Mouse (Mus musculus) CH12.LX (cell line): Measurements from ENCODE around the gene Ccdc65. TPM values are rescaled to one million over a fixed set of nuclear protein-coding genes. Genes with fewer than 3 reads are reported as not detected.

Source experiments
- DNase-seq: peaks from one replicate; pipeline ENCODE4 v3.0.0-alpha.2; 2013; ENCODE audit errors: extremely low read depth
- H3K27ac ChIP-seq: 2 replicates; pipeline ENCODE4 v1.5.1; 2012; ENCODE audit warnings: low read depth, mild to moderate bottlenecking, control low read depth, moderate library complexity; ENCODE audit not compliant: insufficient read depth
- H3K27me3 ChIP-seq: replicated peaks from 2 replicates; pipeline ENCODE3; 2012; ENCODE audit warnings: inconsistent platforms
- H3K36me3 ChIP-seq, 2 experiments: replicated peaks in 1 of 2; 2 replicates each; pipeline versions ENCODE3 to v1.6.1; 2012; ENCODE audit warnings: inconsistent platforms in 1 of 2, low read length in 1 of 2, mild to moderate bottlenecking in 1 of 2, mixed read lengths in 1 of 2, moderate library complexity in 1 of 2; ENCODE audit not compliant: control insufficient read depth in 1 of 2, insufficient read depth in 1 of 2
- H3K4me1 ChIP-seq, 2 experiments: 2 replicates each; pipeline ENCODE4 v1.6.1; 2012; ENCODE audit warnings: inconsistent platforms in 1 of 2, moderate library complexity in 1 of 2; ENCODE audit not compliant: insufficient read depth in 2 of 2, control insufficient read depth in 1 of 2
- H3K4me2 ChIP-seq: 2 replicates; pipeline ENCODE4 v1.6.1; 2012; ENCODE audit warnings: low read depth, mild to moderate bottlenecking, control low read depth; ENCODE audit not compliant: poor library complexity, insufficient read depth, severe bottlenecking
- H3K4me3 ChIP-seq, 3 experiments: fragments of 150-350 bp in 1 of 3; sonication (generic) in 1 of 3; replicated peaks in 1 of 3; 2 replicates each; pipeline versions ENCODE3 to v1.5.1; 2011 to 2012; ENCODE audit warnings: low read depth in 2 of 3, low read length in 2 of 3, mild to moderate bottlenecking in 2 of 3, moderate library complexity in 2 of 3, control low read depth in 1 of 3, improper control_type of control experiment in 1 of 3, inconsistent platforms in 1 of 3, mixed read lengths in 1 of 3; ENCODE audit not compliant: poor library complexity in 1 of 3
- H3K79me2 ChIP-seq: replicated peaks from 2 replicates; pipeline ENCODE4 v1.6.1; 2012; ENCODE audit warnings: mild to moderate bottlenecking, moderate library complexity; ENCODE audit not compliant: control insufficient read depth, poor library complexity, insufficient read depth, severe bottlenecking; ENCODE audit errors: extremely low read depth
- H3K9ac ChIP-seq: 2 replicates; pipeline ENCODE4 v1.6.1; 2012; ENCODE audit warnings: low read depth, mild to moderate bottlenecking, control low read depth, moderate library complexity; ENCODE audit not compliant: insufficient read depth
- H3K9me3 ChIP-seq: replicated peaks from 2 replicates; pipeline ENCODE3; 2012; ENCODE audit warnings: low read length, inconsistent platforms, mixed read lengths
- CHD1 ChIP-seq: IDR thresholded peaks from 2 replicates; pipeline ENCODE4 v1.6.1; 2012; ENCODE audit warnings: low read depth, low read length, improper control_type of control experiment, inconsistent platforms
- CHD2 ChIP-seq: IDR thresholded peaks from 2 replicates; pipeline ENCODE4 v1.6.1; 2011; ENCODE audit warnings: low read length, improper control_type of control experiment
- E2F4 ChIP-seq: IDR thresholded peaks from 2 replicates; pipeline ENCODE4 v1.6.1; 2011; ENCODE audit warnings: low read depth, low read length, improper control_type of control experiment; ENCODE audit not compliant: insufficient replicate concordance
- ELF1 ChIP-seq: IDR thresholded peaks from 2 replicates; pipeline ENCODE4 v1.6.1; 2014; ENCODE audit warnings: low read depth, mild to moderate bottlenecking, inconsistent platforms, low read length, improper control_type of control experiment
- EP300 ChIP-seq: IDR thresholded peaks from 2 replicates; pipeline ENCODE4 v1.6.1; 2011; ENCODE audit warnings: low read length, improper control_type of control experiment
- ETS1 ChIP-seq: conservative IDR thresholded peaks from 2 replicates; pipeline ENCODE4 v1.6.1; 2012; ENCODE audit warnings: low read depth, mild to moderate bottlenecking, inconsistent platforms, low read length, improper control_type of control experiment, moderate library complexity
- GABPA ChIP-seq: IDR thresholded peaks from 2 replicates; pipeline ENCODE4 v1.6.1; 2012; ENCODE audit warnings: low read depth, low read length, improper control_type of control experiment, inconsistent platforms; ENCODE audit not compliant: insufficient replicate concordance
- IRF4 ChIP-seq: IDR thresholded peaks from 2 replicates; pipeline ENCODE4 v1.6.1; 2014; ENCODE audit warnings: low read depth, mild to moderate bottlenecking, inconsistent platforms, low read length, improper control_type of control experiment
- JUN ChIP-seq: IDR thresholded peaks from 2 replicates; pipeline ENCODE4 v1.6.1; 2011; ENCODE audit warnings: low read depth, mild to moderate bottlenecking, low read length, improper control_type of control experiment, moderate library complexity; ENCODE audit not compliant: insufficient read depth
- JUND ChIP-seq: conservative IDR thresholded peaks from 2 replicates; pipeline ENCODE4 v1.6.1; 2011; ENCODE audit warnings: low read depth, low read length, improper control_type of control experiment
- KAT2A ChIP-seq: IDR thresholded peaks from 2 replicates; pipeline ENCODE4 v1.6.1; 2012; ENCODE audit warnings: low read length, improper control_type of control experiment, inconsistent platforms; ENCODE audit not compliant: insufficient replicate concordance
- MAFK ChIP-seq: IDR thresholded peaks from 2 replicates; pipeline ENCODE4 v1.6.1; 2011; ENCODE audit warnings: low read length, improper control_type of control experiment; ENCODE audit not compliant: insufficient replicate concordance
- MXI1 ChIP-seq: IDR thresholded peaks from 2 replicates; pipeline ENCODE4 v1.6.1; 2011; ENCODE audit warnings: mild to moderate bottlenecking, low read depth, low read length, improper control_type of control experiment
- NRF1 ChIP-seq: IDR thresholded peaks from 2 replicates; pipeline ENCODE4 v1.6.1; 2014; ENCODE audit warnings: low read depth, mild to moderate bottlenecking, inconsistent platforms, low read length, improper control_type of control experiment, moderate library complexity
- PAX5 ChIP-seq: IDR thresholded peaks from 2 replicates; pipeline ENCODE4 v1.6.1; 2012; ENCODE audit warnings: low read length, inconsistent platforms, mixed read lengths
- POLR2A ChIP-seq: IDR thresholded peaks from 2 replicates; pipeline ENCODE4 v1.6.1; 2011; ENCODE audit warnings: low read depth, mild to moderate bottlenecking, improper control_type of control experiment, low read length
- POLR2AphosphoS2 ChIP-seq: IDR thresholded peaks from 2 replicates; pipeline ENCODE4 v1.6.1; 2011; ENCODE audit warnings: low read depth, low read length, improper control_type of control experiment
- RAD21 ChIP-seq: IDR thresholded peaks from 2 replicates; pipeline ENCODE4 v1.6.1; 2011; ENCODE audit warnings: low read depth, mild to moderate bottlenecking, low read length, improper control_type of control experiment, moderate library complexity
- SIN3A ChIP-seq: IDR thresholded peaks from 2 replicates; pipeline ENCODE4 v1.6.1; 2012; ENCODE audit warnings: low read length, improper control_type of control experiment, inconsistent platforms
- SMC3 ChIP-seq: IDR thresholded peaks from 2 replicates; pipeline ENCODE4 v1.6.1; 2011; ENCODE audit warnings: low read depth, low read length, improper control_type of control experiment
- TBP ChIP-seq: conservative IDR thresholded peaks from 2 replicates; pipeline ENCODE4 v1.6.1; 2011; ENCODE audit warnings: low read depth, low read length, improper control_type of control experiment
- TCF12 ChIP-seq: IDR thresholded peaks from 2 replicates; pipeline ENCODE4 v1.6.1; 2014; ENCODE audit warnings: low read depth, mild to moderate bottlenecking, inconsistent platforms, low read length, improper control_type of control experiment
- USF2 ChIP-seq: conservative IDR thresholded peaks from 2 replicates; pipeline ENCODE4 v1.6.1; 2011; ENCODE audit warnings: low read depth, low read length, improper control_type of control experiment
- ZKSCAN1 ChIP-seq: IDR thresholded peaks from 2 replicates; pipeline ENCODE4 v1.6.1; 2012; ENCODE audit warnings: low read depth, inconsistent platforms, low read length, improper control_type of control experiment, borderline replicate concordance
- ZNF384 ChIP-seq: IDR thresholded peaks from 2 replicates; pipeline ENCODE4 v1.6.1; 2012; ENCODE audit warnings: low read depth, low read length, improper control_type of control experiment, inconsistent platforms
- dilution Hi-C: fragments of 300-500 bp; cut with MboI; formaldehyde crosslinking; loops from 2 replicates; pipeline ENCODE4 v1.14.3; 2020; ENCODE audit warnings: low sequenced_read_pairs; ENCODE audit not compliant: extremely low pct_unique_long_range_greater_than_20kb, extremely low pct_ligation_motif_present
- in situ Hi-C: fragments of 300-500 bp; cut with MboI; formaldehyde crosslinking; loops from 3 replicates; pipeline ENCODE4 v1.14.3; 2019; ENCODE audit warnings: low sequenced_read_pairs, low pct_ligation_motif_present, low pct_unique_long_range_greater_than_20kb, mixed read lengths
- polyA plus RNA-seq: library from polyadenylated mRNA; unstranded; fragments of >175 nt; gene quantifications from 2 replicates; pipeline ENCODE4 v1.2.1, GENCODE M21; 2012; ENCODE audit warnings: low read depth; ENCODE audit not compliant: insufficient read length
- total RNA-seq, 2 experiments: library from RNA; depleted of rRNA; stranded (reverse); fragments of 300-350 nt in 1 of 2; fragments of >200 nt in 1 of 2; gene quantifications; 2 replicates each; pipeline ENCODE4 v1.2.3; 2012 to 2014

Gene Ccdc65
- total and polyA plus RNA-seq, 3 experiments, result 0.11 to 0.13 TPM; not detected in 1

DNA sequence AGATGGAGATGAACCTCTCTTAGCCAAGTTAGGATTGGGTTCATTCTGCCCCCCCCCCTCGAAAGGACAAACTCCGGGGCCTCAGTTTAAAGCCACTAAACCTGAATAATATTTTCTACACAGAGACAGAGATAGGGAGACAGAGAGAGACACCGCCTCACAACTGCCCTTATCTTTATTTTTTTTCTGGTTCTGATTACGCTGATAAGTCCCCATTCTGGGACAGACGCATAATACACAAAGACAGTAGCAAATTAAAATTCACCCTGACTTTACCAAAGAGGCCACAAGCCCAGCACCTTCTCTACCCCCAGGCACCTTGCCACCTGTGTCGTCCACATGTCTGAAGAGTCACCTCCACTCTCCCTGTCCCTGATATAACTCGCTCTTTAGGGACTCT lies 26.4 kb upstream of the Ccdc65 start:
- Histone ChIP-seq H3K9ac (no peak overlapping the region), H3K27me3 (peaks cover 17% of the 10 kb centered on the region), H3K79me2 (no peaks in the 10 kb centered on the region), H3K4me3 (no peak overlapping the region), H3K4me1 (peaks cover 12 to 40% of the 10 kb centered on the region in 2 experiments), H3K27ac (no peak overlapping the region), H3K9me3 (peaks cover 2% of the 10 kb centered on the region), H3K36me3 (no peaks in the 10 kb centered on the region)
- DNase-seq, result no peak
- dilution Hi-C loops (no loop called here), in situ Hi-C loops (no loop called here)
- TF ChIP-seq ZNF384 (no peak), NRF1 (no peak), POLR2A (no peak), POLR2AphosphoS2 (no peak), CHD1 (no peak), TCF12 (no peak), USF2 (no peak), TBP (no peak), MXI1 (no peak), E2F4 (no peak), PAX5 (no peak), MAFK (no peak), RAD21 (no peak), GABPA (no peak), KAT2A (no peak), IRF4 (no peak), CHD2 (no peak), JUN (no peak)
- TF ChIP-seq, all 38 proteins: peak for 0
- H3K4me2 ChIP-seq, result no peak overlapping the region

DNA sequence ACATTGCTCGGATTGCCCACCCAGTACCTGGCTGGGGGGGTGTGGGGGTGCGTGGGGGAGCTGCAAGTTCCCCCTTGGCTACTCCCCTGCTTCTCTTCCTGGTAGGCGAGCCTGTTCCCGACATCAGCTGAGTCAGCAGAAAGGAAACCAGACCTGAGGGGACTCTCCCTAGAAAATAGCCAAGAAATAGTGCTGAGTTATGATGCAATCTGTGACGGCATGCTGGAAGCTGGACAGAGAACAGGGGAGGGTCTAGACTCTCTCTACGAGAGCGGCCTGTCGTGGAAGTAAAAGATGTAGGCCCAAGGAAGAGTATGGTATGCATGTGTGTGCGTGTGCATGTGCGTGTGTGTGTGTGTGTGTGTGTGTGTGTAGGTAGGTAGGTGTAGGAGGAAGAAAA lies 24.8 kb upstream of the Ccdc65 start:
- H3K36me3 ChIP-seq, result no peaks in the 10 kb centered on the region
- peaks cover 17% of the 10 kb centered on the region for H3K27me3 ChIP-seq
- in situ Hi-C loops, result no loop called here
- peaks cover 2% of the 10 kb centered on the region for H3K9me3 ChIP-seq
- no peak overlapping the region; the same call in 1 of the 2 replicates for H3K4me2 ChIP-seq
- DNase-seq, result no peak
- H3K79me2 ChIP-seq, result no peaks in the 10 kb centered on the region
- H3K27ac ChIP-seq, result no peak overlapping the region
- H3K4me3 ChIP-seq, result no peak overlapping the region
- TF ChIP-seq MAFK, result peak; percentile 97
- TF ChIP-seq TCF12, result no peak
- TF ChIP-seq TBP, result no peak
- TF ChIP-seq ETS1, result peak; percentile 17; the same call in 1 of the 2 replicates
- no peak for TF ChIP-seq SMC3
- TF ChIP-seq EP300, result no peak
- TF ChIP-seq SIN3A, result no peak
- no peak for TF ChIP-seq JUND
- no peak for TF ChIP-seq ELF1
- TF ChIP-seq RAD21, result no peak
- no peak for TF ChIP-seq ZKSCAN1
- peaks cover 9 to 32% of the 10 kb centered on the region in 2 experiments for H3K4me1 ChIP-seq
- H3K9ac ChIP-seq, result no peak overlapping the region
- dilution Hi-C loops, result no loop called here
